In the genomic region with DNA sequence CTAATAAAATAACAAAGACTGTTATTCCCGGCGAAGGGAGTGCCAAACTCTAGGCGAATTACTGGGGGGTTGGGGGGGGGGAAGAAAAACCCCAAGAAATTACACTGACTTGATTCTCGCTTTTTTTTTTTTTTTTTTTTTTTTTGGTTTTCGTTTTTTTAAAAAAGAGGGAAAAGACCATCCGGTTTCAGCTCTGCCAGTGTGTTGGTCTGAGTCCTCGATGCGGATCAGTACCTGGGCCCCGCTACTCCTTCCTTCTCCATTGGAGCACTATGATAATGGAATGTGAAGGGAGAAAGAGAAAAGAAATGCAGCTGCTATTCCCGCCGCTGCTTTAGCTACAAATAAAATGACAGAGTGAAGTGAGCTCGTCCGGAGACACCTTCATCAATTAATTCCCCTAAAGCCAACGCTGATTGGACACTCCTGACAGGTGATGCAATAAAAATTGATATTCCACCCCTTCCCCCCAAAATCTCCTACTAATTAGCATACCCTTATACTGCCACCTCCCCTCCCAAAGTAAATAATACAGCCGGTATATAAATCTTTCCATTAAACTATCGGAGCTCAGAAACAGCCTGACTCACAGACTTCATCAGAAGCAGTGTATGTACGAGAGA, we compare ENCODE assay signal across 8 mouse cellular contexts. TPM values are rescaled to one million over a fixed set of nuclear protein-coding genes. Genes with fewer than 3 reads are reported as not detected.
A peak's percentile ranks its signal among the peaks of the same experiment; 100 is the strongest.
DNase-seq lines count a peak whose midpoint lies in the region; ATAC-seq and TF ChIP-seq lines count a peak whose summit lies in the region.

A gene (minus strand): TSS at position 599 of the 623 bp plus-strand sequence.

- TF ChIP-seq CTCF in midbrain, postnatal 0 days (IDR thresholded peaks at IDR 0.05), result no peak

- peak; percentile 50 to 71 for DNase-seq in cerebellum, postnatal 14 days
- no peak for DNase-seq in cerebellum, adult 18-20 months
- peak; percentile 26 for DNase-seq in adrenal gland, postnatal 25 days
- DNase-seq in heart, embryonic 10.5 days (ENCODE audit: low spot score), result no peak
- DNase-seq in kidney, postnatal 25 days, result peak; percentile 32 to 58
- peak; percentile 86 for DNase-seq in midbrain, postnatal 0 days (ENCODE audit: low spot score)
- no peak for DNase-seq in right cerebral cortex, postnatal 25 days
- DNase-seq in frontal cortex, postnatal 25 days (ENCODE audit: low spot score in 2 of 2), result no peak

- H3K27ac ChIP-seq in heart, embryonic 10.5 days, result peak within 1 kb of the TSS; percentile 100
- H3K27ac ChIP-seq in midbrain, postnatal 0 days (ENCODE audit: low read depth, low read length), result peak within 1 kb of the TSS; percentile 97

- H3K27me3 ChIP-seq in heart, embryonic 10.5 days (ENCODE audit: insufficient read depth, poor library complexity, severe bottlenecking), result no peaks in the 10 kb centered on the region
- H3K27me3 ChIP-seq in midbrain, postnatal 0 days (ENCODE audit: insufficient read depth, low read length), result no peaks in the 10 kb centered on the region

- peak within 1 kb of the TSS; percentile 98 for H3K4me3 ChIP-seq in heart, embryonic 10.5 days
- peak within 1 kb of the TSS; percentile 86 for H3K4me3 ChIP-seq in midbrain, postnatal 0 days (ENCODE audit: low read depth, low read length)

- peak within 1 kb of the TSS; percentile 80 for H3K4me2 ChIP-seq in midbrain, postnatal 0 days (ENCODE audit: low read depth, low read length, poor library complexity, severe bottlenecking)

- no peaks in the 10 kb centered on the region for H3K36me3 ChIP-seq in heart, embryonic 10.5 days
- H3K36me3 ChIP-seq in midbrain, postnatal 0 days (ENCODE audit: insufficient read depth, low read length), result no peaks in the 10 kb centered on the region

- peaks cover 27% of the 10 kb centered on the region for H3K4me1 ChIP-seq in heart, embryonic 10.5 days
- H3K4me1 ChIP-seq in midbrain, postnatal 0 days (ENCODE audit: insufficient read depth, low read length), result peaks cover 12% of the 10 kb centered on the region

- peak; percentile 45 for ATAC-seq in midbrain, postnatal 0 days (ENCODE audit: low FRiP score)

- H3K9ac ChIP-seq in midbrain, postnatal 0 days (replicated peaks; ENCODE audit: low read length, poor library complexity, severe bottlenecking), result peak within 1 kb of the TSS; percentile 97

- H3K9me3 ChIP-seq in heart, embryonic 10.5 days, result no peaks in the 10 kb centered on the region
- H3K9me3 ChIP-seq in midbrain, postnatal 0 days (ENCODE audit: low read length), result no peaks in the 10 kb centered on the region

- under 1% methylated on average over 17 of the region's 17 CpGs for WGBS in heart, embryonic 10.5 days
- WGBS in midbrain, postnatal 0 days, result under 1% methylated on average over 17 of the region's 17 CpGs

RNA-seq across cellular contexts. Expression of the gene that starts here (rescaled TPM):
- total RNA-seq in adrenal gland, postnatal 25 days (2021), result 4.2 and 5.4 TPM in 2 replicates
- polyA plus RNA-seq in heart, embryonic 10.5 days (2016; fragmentation: Nextera tagmentation; extraction: Ambion mirVana), result 6.7 and 9.4 TPM in 2 replicates
- 12.1 and 12.4 TPM in 2 replicates for total RNA-seq in midbrain, postnatal 0 days (2014; rRNA removed)
- polyA plus RNA-seq in midbrain, postnatal 0 days (2015; fragmentation: Nextera tagmentation; extraction: Ambion mirVana), result 3.5 and 4.3 TPM in 2 replicates

Comparison
In these comparisons a context has a peak if more than half of its experiments do, and no peak if none do; other contexts are left out.
1. DNase-seq: peak in cerebellum, postnatal 14 days (2 of 2), adrenal gland, postnatal 25 days (single experiment), kidney, postnatal 25 days (2 of 2) and midbrain, postnatal 0 days (single experiment); none in cerebellum, adult 18-20 months (0 of 2), heart, embryonic 10.5 days (single experiment), right cerebral cortex, postnatal 25 days (single experiment) and frontal cortex, postnatal 25 days (0 of 2).